Mouse (Mus musculus): ENCODE data around the gene Rfx5. TPM values are rescaled to one million over a fixed set of nuclear protein-coding genes. Genes with fewer than 3 reads are reported as not detected.
"Not testable (repeated sequence)": the region's sequence is repeated elsewhere in the genome, so short reads cannot be mapped to it uniquely, and the experiment has no call there.

The Rfx5 gene
- total RNA-seq (2014; fragmentation: Nextera tagmentation) (27.8 and 36.2 TPM in 2 replicates), total RNA-seq (2017) (21.8 and 24.3 TPM in 2 replicates), polyA plus RNA-seq (2012) (9.6 and 11.7 TPM in 2 replicates)

DNA sequence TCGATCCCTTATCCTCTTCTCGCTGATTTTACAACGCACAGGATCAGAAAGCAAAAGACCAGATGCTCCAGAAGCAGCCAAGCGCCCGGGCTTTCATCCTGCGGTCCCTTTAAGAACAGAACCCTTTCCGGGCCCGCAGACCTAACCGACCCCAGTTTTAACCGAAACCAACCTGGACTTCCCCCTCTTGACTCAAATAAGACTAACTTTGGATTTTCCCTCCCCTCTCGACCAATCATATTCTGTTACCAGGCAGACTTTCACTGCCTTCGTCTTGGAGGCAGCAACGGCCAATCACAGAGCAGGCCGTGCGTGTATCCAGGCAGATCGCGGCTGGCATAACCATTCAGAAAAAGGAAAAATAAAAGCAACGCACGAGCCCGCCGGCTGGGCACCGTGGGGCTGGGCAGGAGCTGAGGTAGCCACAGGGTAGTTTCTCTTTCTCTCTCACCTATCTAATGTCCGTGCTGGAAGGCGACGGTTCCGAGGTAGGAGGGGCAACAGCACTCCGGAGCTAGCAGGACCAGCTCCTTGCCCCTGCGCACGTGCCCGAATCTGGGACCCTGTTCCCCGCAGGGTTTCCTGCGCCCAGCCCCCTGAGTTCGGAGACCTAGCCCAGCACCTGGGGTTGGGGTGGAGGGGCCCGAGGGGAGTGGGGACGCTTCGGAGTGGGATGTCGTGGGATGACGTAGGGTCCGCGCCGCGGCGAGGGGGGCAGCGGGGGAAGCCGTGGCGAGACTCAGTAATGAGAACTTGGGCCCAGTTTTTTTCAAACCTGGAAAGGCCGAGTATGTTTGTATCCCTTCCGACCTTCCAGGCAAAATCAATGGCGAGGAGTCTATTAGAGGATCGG is at the start of gene Rfx5:
Gene Rfx5 (plus strand): TSS at position 312 of the 853 bp plus-strand sequence.
- peaks cover 55% of the 10 kb centered on the region for H3K4me1 ChIP-seq (ENCODE audit: insufficient read depth, low read depth, low read length)
- peaks cover 2% of the 10 kb centered on the region; the same call in 1 of the 2 replicates for H3K9me3 ChIP-seq (replicated peaks)
- H3K36me3 ChIP-seq (replicated peaks): peaks cover 51% of the 10 kb centered on the region
- ATAC-seq (ENCODE audit: extremely low read depth, insufficient number of reproducible peaks, low FRiP score, poor library complexity, severe bottlenecking): peak; percentile 98
- TF ChIP-seq TAL1 (conservative IDR thresholded peaks at IDR 0.05; ENCODE audit: low read depth, low read length) (no peak), CTCF (IDR thresholded peaks at IDR 0.05; ENCODE audit: low read depth, low read length) (no peak), POLR2AphosphoS5 (IDR thresholded peaks at IDR 0.05; ENCODE audit: insufficient replicate concordance, low read depth, low read length) (no peak), GATA2 (IDR thresholded peaks at IDR 0.05; ENCODE audit: borderline replicate concordance, low read depth, low read length) (no peak), GATA1 (IDR thresholded peaks at IDR 0.05; ENCODE audit: borderline replicate concordance, low read length) (no peak)
- peak within 1 kb of the TSS; percentile 78 for H3K4me3 ChIP-seq (ENCODE audit: low read depth, low read length)
- H3K27me3 ChIP-seq (ENCODE audit: insufficient read depth, low read length): no peaks in the 10 kb centered on the region
- peak; percentile 99 for DNase-seq (ENCODE audit: low spot score)

- H3K4me3 ChIP-seq (ENCODE audit: low read depth, low read length); ATAC-seq (ENCODE audit: extremely low read depth, insufficient number of reproducible peaks, low FRiP score, poor library complexity, severe bottlenecking): not testable (repeated sequence)
Observed at GRCm38 (mm10) chr3:94904759-94905158, 49.1 kb upstream of the Rfx5 start.

GRCm38 (mm10) chr3:94906482-94906881 is 47.4 kb upstream of the Rfx5 start:
- no peak overlapping the region for H3K4me3 ChIP-seq (ENCODE audit: low read depth, low read length)
- no peaks in the 10 kb centered on the region for H3K27me3 ChIP-seq (ENCODE audit: insufficient read depth, low read length)
- H3K36me3 ChIP-seq (replicated peaks): no peaks in the 10 kb centered on the region
- peaks cover 57% of the 10 kb centered on the region for H3K4me1 ChIP-seq (ENCODE audit: insufficient read depth, low read depth, low read length)
- DNase-seq (ENCODE audit: low spot score) (no peak), ATAC-seq (ENCODE audit: extremely low read depth, insufficient number of reproducible peaks, low FRiP score, poor library complexity, severe bottlenecking) (peak; percentile 83)
- TF ChIP-seq TAL1 (conservative IDR thresholded peaks at IDR 0.05; ENCODE audit: low read depth, low read length) (peak; percentile 88), GATA2 (IDR thresholded peaks at IDR 0.05; ENCODE audit: borderline replicate concordance, low read depth, low read length) (no peak), GATA1 (IDR thresholded peaks at IDR 0.05; ENCODE audit: borderline replicate concordance, low read length) (no peak), CTCF (IDR thresholded peaks at IDR 0.05; ENCODE audit: low read depth, low read length) (no peak), POLR2AphosphoS5 (IDR thresholded peaks at IDR 0.05; ENCODE audit: insufficient replicate concordance, low read depth, low read length) (no peak)
- H3K9me3 ChIP-seq (replicated peaks): no peaks in the 10 kb centered on the region

More at GRCm38 (mm10) chr3:94904759-94905158, 49.1 kb upstream of the Rfx5 start:
- peaks cover 54% of the 10 kb centered on the region for H3K4me1 ChIP-seq (ENCODE audit: insufficient read depth, low read depth, low read length)
- H3K36me3 ChIP-seq (replicated peaks); H3K27me3 ChIP-seq (ENCODE audit: insufficient read depth, low read length); H3K9me3 ChIP-seq (replicated peaks); DNase-seq (ENCODE audit: low spot score): not testable (repeated sequence)

GRCm38 (mm10) chr3:94911050-94911693 is 42.7 kb upstream of the Rfx5 start:
- H3K4me3 ChIP-seq (ENCODE audit: low read depth, low read length): no peak overlapping the region
- DNase-seq (ENCODE audit: low spot score) (no peak), ATAC-seq (ENCODE audit: extremely low read depth, insufficient number of reproducible peaks, low FRiP score, poor library complexity, severe bottlenecking) (no peak)
- TF ChIP-seq GATA1 (IDR thresholded peaks at IDR 0.05; ENCODE audit: borderline replicate concordance, low read length) (no peak), CTCF (IDR thresholded peaks at IDR 0.05; ENCODE audit: low read depth, low read length) (no peak), GATA2 (IDR thresholded peaks at IDR 0.05; ENCODE audit: borderline replicate concordance, low read depth, low read length) (no peak), POLR2AphosphoS5 (IDR thresholded peaks at IDR 0.05; ENCODE audit: insufficient replicate concordance, low read depth, low read length) (no peak), TAL1 (conservative IDR thresholded peaks at IDR 0.05; ENCODE audit: low read depth, low read length) (no peak)
- no peaks in the 10 kb centered on the region for H3K27me3 ChIP-seq (ENCODE audit: insufficient read depth, low read length)
- H3K4me1 ChIP-seq (ENCODE audit: insufficient read depth, low read depth, low read length): peaks cover 34% of the 10 kb centered on the region
- no peaks in the 10 kb centered on the region for H3K36me3 ChIP-seq (replicated peaks)
- no peaks in the 10 kb centered on the region for H3K9me3 ChIP-seq (replicated peaks)

DNA sequence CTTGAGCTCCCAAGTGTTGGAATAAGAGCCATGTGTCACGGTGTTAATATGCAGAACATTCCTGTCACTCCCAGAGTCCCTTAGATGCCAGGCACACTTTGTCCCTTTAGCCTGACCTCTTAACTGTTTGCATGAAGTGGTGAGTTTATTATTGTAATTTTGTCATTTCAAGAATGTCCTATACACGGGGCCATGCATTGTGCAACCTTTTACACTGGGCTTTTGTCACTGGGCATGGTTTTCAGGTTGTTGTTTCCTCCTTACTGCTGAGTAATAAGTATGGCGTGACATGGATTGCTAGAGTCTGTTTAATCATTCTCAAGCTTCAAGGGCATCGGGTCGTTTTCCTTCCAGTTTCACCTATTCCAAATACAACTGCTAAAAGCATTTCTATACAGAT is 40.1 kb upstream of the Rfx5 start:
- H3K4me1 ChIP-seq (ENCODE audit: insufficient read depth, low read depth, low read length): peaks cover 39% of the 10 kb centered on the region
- no peaks in the 10 kb centered on the region for H3K9me3 ChIP-seq (replicated peaks)
- no peaks in the 10 kb centered on the region for H3K36me3 ChIP-seq (replicated peaks)
- DNase-seq (ENCODE audit: low spot score) (no peak), ATAC-seq (ENCODE audit: extremely low read depth, insufficient number of reproducible peaks, low FRiP score, poor library complexity, severe bottlenecking) (no peak)
- TF ChIP-seq TAL1 (conservative IDR thresholded peaks at IDR 0.05; ENCODE audit: low read depth, low read length) (no peak), POLR2AphosphoS5 (IDR thresholded peaks at IDR 0.05; ENCODE audit: insufficient replicate concordance, low read depth, low read length) (no peak), CTCF (IDR thresholded peaks at IDR 0.05; ENCODE audit: low read depth, low read length) (no peak), GATA2 (IDR thresholded peaks at IDR 0.05; ENCODE audit: borderline replicate concordance, low read depth, low read length) (no peak), GATA1 (IDR thresholded peaks at IDR 0.05; ENCODE audit: borderline replicate concordance, low read length) (no peak)
- H3K4me3 ChIP-seq (ENCODE audit: low read depth, low read length): no peak overlapping the region
- H3K27me3 ChIP-seq (ENCODE audit: insufficient read depth, low read length): no peaks in the 10 kb centered on the region
